Mouse (Mus musculus) erythroblast, adult 5-6 weeks (primary cell): ENCODE data around the gene Stxbp5l. TPM values are rescaled to one million over a fixed set of nuclear protein-coding genes. Genes with fewer than 3 reads are reported as not detected.
"Not testable (repeated sequence)": the region's sequence is repeated elsewhere in the genome, so short reads cannot be mapped to it uniquely, and the experiment has no call there.

Experiments used
- ATAC-seq: replicated peaks from 2 replicates; pipeline ENCODE4 v1.8.0; 2016; ENCODE audit warnings: moderate number of reproducible peaks, mild to moderate bottlenecking, moderate TSS enrichment, inconsistent platforms; ENCODE audit not compliant: poor library complexity, low FRiP score, severe bottlenecking
- total RNA-seq, 2 experiments: library from RNA; stranded (forward) in 1 of 2; stranded (reverse) in 1 of 2; fragments of 150-400 nt in 1 of 2; fragments of 200-764, 138-1000 nt in 1 of 2; gene quantifications; 2 replicates each; pipeline versions ENCODE4 v1.2.3 to v1.2.4; 2015 to 2017; ENCODE audit warnings: low replicate concordance in 2 of 2

The Stxbp5l gene
- total RNA-seq, 2 experiments from 2014 or later: not detected

DNA sequence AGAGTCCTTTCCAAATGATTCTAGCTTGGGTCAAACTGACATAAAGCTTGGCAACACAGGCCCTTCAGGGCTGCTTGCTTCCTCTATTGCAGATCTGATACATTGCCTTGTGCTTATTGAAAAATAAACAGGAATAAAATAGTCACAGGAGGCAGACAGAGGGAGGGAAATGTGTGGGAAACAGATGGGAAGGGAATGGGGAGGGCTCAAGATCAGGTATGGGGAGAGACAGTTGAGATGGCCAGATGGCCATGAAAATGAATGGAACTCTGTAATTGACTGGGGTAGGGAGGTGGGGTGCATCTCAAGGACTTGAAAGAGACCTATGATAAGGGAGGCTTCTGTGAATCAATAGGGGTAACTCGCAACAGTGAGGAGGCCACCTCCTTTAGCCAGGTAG, 80.3 kb downstream of the Stxbp5l start:
- ATAC-seq: no peak

DNA sequence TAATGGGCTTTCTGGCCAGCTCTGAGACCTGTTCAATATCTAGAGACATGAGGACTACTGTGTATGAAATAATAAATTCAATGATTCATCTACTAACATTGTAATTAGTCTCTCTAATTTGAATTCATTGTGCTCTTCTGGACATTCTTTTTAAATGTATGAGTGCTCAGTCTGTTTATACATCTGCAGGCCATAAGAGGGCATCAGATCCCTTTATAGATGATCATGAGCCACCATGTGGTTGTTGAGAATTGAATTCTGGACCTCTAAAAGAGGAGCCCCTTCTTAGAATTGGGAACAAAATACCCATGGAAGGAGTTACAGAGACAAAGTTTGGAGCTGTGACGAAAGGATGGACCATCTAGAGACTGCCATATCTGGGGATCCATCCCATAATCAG, 92.2 kb downstream of the Stxbp5l start:
- no peak for ATAC-seq

- ATAC-seq: no peak
Measured at GRCm38 (mm10) chr16:37280206-37280605, 104.6 kb downstream of the Stxbp5l start.

DNA sequence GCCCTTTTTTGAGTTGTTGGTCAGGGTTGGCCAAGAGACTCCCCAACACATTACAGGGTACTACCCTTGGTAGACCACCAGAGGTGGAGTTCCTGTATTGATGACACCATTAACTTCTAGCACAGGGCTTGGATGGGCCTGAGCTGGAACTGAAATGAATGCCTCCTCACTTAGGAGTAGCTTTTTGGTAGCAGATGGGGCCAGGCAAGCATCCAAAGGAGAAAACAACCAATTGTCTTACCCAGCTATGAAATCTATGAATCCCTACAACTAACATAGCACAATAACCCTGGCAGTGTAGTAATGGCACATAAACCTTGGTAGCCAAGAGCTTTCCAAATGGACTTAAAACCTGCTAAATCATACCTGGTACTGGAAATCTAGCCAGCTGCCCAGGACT, 111.1 kb downstream of the Stxbp5l start:
- ATAC-seq: no peak

- no peak for ATAC-seq
Measured at GRCm38 (mm10) chr16:37261678-37262077, 123.1 kb downstream of the Stxbp5l start.

GRCm38 (mm10) chr16:37219151-37219550, 165.6 kb downstream of the Stxbp5l start:
- no peak for ATAC-seq

- ATAC-seq: no peak
Measured at GRCm38 (mm10) chr16:37208783-37209182, 176.0 kb downstream of the Stxbp5l start.

DNA sequence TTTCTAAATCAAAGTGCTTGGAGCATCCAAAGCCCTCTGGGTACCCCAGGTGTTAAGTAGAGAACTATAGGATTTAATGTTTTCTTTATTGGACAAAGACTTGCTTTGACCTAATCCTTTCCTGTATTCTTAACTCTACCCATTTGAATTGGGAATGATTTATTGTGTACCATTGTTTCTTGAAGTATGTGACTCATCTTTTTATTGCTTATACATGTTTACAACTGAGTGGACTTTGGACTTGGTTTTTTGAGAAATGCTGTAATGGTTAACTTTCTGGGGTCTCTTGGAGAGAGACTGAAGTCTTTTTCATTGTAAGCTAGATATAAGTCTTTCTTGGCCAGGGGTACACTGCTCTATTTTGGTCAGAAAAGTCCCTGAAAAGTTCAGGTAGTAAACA, 190.6 kb downstream of the Stxbp5l start:
- no peak for ATAC-seq

DNA sequence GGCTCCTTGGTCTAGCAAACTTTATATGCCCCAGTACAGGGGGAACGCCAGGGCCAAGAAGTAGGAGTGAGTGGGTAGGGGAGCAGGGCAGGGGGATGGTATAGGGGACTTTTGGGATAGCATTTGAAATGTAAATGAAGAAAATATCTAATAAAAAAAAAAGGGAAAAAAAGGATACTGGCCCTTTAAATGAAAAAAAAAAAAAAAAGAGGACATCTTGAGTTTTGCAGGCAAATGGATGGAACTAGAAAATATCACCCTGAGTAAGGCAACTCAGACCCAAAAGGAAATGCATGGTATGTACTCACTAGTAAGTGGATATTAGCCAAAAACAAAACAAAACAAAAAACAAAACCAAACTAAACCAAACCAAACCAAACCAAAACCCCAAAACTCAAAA, 259.6 kb downstream of the Stxbp5l start:
- ATAC-seq: not testable (repeated sequence)

DNA sequence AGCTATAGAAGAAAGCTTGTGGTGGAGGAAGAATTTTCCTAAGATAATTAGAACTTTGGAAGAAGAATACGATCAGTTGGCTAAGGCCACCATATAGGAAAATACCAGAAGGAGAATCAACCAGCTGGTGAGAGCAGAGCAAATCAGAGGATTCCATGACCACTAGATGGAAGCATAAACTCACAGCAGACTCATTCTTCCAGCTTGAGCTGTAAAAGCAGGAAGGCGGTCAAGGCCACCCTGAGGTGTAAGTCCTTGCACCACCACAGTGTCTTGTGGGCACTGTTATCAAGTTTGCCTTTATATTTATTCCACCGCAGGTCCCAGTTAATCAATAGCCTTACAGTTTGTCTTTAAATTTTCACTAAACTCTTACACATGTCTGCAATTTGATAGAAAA, 275.5 kb downstream of the Stxbp5l start:
- no peak for ATAC-seq

DNA sequence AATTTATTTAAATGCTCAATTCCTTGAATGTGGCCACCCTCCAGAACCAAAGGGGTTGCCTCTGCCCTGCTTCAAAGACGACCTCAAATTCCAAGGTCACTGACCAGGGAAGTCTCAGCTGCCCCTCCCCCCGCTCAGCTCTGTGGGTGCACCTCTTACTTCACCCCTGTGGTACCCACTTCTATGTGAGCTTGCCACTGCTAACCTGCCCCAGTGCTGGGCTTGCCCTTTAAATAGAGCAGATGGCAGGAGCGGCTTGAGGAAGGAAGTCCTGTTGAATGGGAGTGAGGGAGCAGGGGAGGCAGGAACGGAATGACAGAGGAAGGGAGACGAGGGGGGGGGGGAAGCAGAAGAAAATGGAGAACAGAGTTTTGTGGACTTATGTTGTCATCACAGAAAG, 276.0 kb downstream of the Stxbp5l start:
- ATAC-seq: no peak

DNA sequence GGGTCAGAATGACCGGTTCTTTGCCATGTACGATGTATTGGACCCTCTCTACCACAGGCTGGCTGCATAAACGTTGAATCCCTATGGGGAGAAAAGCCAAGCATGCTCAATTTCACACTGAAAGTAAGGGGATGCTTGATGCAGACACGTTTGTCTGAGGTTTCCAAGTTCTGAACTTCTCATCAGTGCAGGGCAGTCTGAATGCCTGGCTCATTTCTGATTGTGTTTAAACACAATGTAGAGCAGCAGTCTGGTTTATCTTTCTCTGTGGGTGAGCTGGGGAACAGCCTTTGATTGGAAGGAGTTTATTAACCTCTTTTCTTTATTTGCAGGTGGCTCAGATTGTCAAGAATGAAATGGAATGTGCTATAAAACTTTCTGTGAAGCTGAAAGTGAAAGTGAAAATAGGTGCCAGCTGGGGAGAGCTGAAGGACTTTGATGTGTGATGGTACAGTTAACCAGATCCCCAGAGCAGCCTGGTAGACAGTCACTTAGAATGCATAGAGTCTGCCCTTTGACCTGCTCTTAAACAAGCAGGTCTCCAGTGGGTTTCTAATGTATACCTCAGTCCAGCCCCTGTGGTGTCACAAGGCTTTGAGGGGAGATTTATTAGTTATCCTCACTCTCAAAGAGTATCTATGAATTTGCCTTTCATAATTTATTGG, 290.5 kb downstream of the Stxbp5l start:
- ATAC-seq: no peak

DNA sequence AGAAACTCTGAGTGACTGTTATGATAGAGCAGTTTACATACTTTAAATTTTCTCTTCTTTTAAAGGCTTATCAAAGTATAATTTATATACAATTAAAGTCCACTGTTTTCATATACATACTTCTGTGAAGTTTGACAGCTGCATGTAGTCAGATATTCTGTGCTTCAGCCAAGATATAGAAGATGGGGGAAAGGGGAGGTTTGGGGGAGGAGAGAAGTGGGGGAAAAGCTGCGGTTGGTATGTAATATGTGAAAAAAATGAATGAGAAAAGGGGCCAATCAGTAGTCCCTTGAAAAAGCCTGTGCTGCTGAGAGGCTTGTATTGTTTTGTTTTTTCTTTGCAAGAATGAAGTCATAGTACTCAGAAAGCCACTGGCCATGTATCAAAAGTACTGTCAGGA, 295.1 kb downstream of the Stxbp5l start:
- no peak for ATAC-seq

GRCm38 (mm10) chr16:37072354-37072753, 312.4 kb downstream of the Stxbp5l start:
- ATAC-seq: no peak

Other genes starting within 250 kb of the Stxbp5l start
- gene Gtf2e1, start 154.8 kb upstream of the Stxbp5l start, total RNA-seq (2015; ENCODE audit: low replicate concordance): 3.1 and 6.1 TPM in 2 replicates
- 2.8 and 3.8 TPM in 2 replicates for gene Gtf2e1, start 154.8 kb upstream of the Stxbp5l start, total RNA-seq (2017; ENCODE audit: low replicate concordance)
- 4.4 and 5.4 TPM in 2 replicates for gene Rabl3, start 154.9 kb upstream of the Stxbp5l start, total RNA-seq (2015; ENCODE audit: low replicate concordance)
- gene Rabl3, start 154.9 kb upstream of the Stxbp5l start, total RNA-seq (2017; ENCODE audit: low replicate concordance): 1.5 and 2.0 TPM in 2 replicates
- gene Hgd, start 195.2 kb upstream of the Stxbp5l start, total RNA-seq (2015; ENCODE audit: low replicate concordance): not detected in 2 replicates
- gene Hgd, start 195.2 kb upstream of the Stxbp5l start, total RNA-seq (2017; ENCODE audit: low replicate concordance): not detected in 2 replicates